Mouse (Mus musculus) embryonic facial prominence, embryonic 15.5 days (tissue): ENCODE measurements around the gene Brms1. TPM values are rescaled to one million over a fixed set of nuclear protein-coding genes. Genes with fewer than 3 reads are reported as not detected.
A peak's percentile ranks its signal among the peaks of the same experiment; 100 is the strongest.

ENCODE experiments used
- ATAC-seq: fragments of 200-750 bp; cut with Nextera tagmentation; 2 replicates; pipeline ENCODE4 v1.8.0; 2017; ENCODE audit warnings: low read depth, moderate TSS enrichment; ENCODE audit not compliant: insufficient number of reproducible peaks, low FRiP score, low TSS enrichment
- H3K27ac ChIP-seq: fragments of 300-500 bp; sonication (generic); replicated peaks from 2 replicates; pipeline ENCODE4 v1.5.1; 2015; ENCODE audit warnings: mild to moderate bottlenecking, inconsistent platforms
- H3K27me3 ChIP-seq: fragments of 300-500 bp; sonication (generic); 2 replicates; pipeline ENCODE4 v1.6.1; 2015; ENCODE audit warnings: inconsistent platforms
- H3K36me3 ChIP-seq: fragments of 300-500 bp; sonication (generic); 2 replicates; pipeline ENCODE4 v1.6.1; 2015; ENCODE audit warnings: mild to moderate bottlenecking, inconsistent platforms
- H3K4me1 ChIP-seq: fragments of 300-500 bp; sonication (generic); 2 replicates; pipeline ENCODE4 v1.6.1; 2015; ENCODE audit warnings: inconsistent platforms
- H3K4me2 ChIP-seq: fragments of 300-500 bp; sonication (generic); replicated peaks from 2 replicates; pipeline ENCODE4 v1.6.1; 2015; ENCODE audit warnings: mild to moderate bottlenecking, inconsistent platforms
- H3K4me3 ChIP-seq: fragments of 300-500 bp; sonication (generic); replicated peaks from 2 replicates; pipeline ENCODE4 v1.5.1; 2015; ENCODE audit warnings: mild to moderate bottlenecking, inconsistent platforms
- H3K9ac ChIP-seq: fragments of 300-500 bp; sonication (generic); 2 replicates; pipeline ENCODE4 v1.6.1; 2015; ENCODE audit warnings: inconsistent platforms
- H3K9me3 ChIP-seq: fragments of 300-500 bp; sonication (generic); replicated peaks from 2 replicates; pipeline ENCODE4 v1.6.1; 2016; ENCODE audit warnings: inconsistent platforms
- WGBS: fragments of 180-500 bp; shearing (Covaris S2); methylation state at CpG from one replicate; pipeline ENCODE4 v1.1.7; 2015; 5-methylcytosine and 5-hydroxymethylcytosine counted together
- polyA plus RNA-seq: library from polyadenylated mRNA; unstranded; fragments of >200 nt; fragmentation: Nextera tagmentation; extraction: Ambion mirVana; gene quantifications from 2 replicates; pipeline ENCODE4 v1.2.1, GENCODE M21; 2015

Brms1 gene
- polyA plus RNA-seq, 1 experiment from 2014 or later, result 48.6 TPM

GRCm38 (mm10) chr19:5016782-5017181 lies 24.4 kb upstream of the Brms1 start:
- peak overlapping the region; percentile 25 for H3K4me2 ChIP-seq
- 0 out of 2 replicates have a peak, but pooled peaks cover 3% of the 10 kb centered on the region for H3K27me3 ChIP-seq
- 0 out of 2 replicates have a peak overlapping the region, but pooled peaks have one; percentile 4 for H3K9ac ChIP-seq
- no peaks in the 10 kb centered on the region for H3K36me3 ChIP-seq
- peaks cover 11% of the 10 kb centered on the region for H3K4me1 ChIP-seq
- H3K27ac ChIP-seq, result peak overlapping the region; percentile 75
- no peak for ATAC-seq
- H3K9me3 ChIP-seq, result no peaks in the 10 kb centered on the region
- WGBS, result 21% methylated on average over 12 of the region's 12 CpGs
- no peak overlapping the region for H3K4me3 ChIP-seq

- no peaks in the 10 kb centered on the region for H3K36me3 ChIP-seq
- H3K27me3 ChIP-seq, result no peaks in the 10 kb centered on the region
- no peaks in the 10 kb centered on the region for H3K9me3 ChIP-seq
- H3K4me3 ChIP-seq, result no peak overlapping the region
- H3K9ac ChIP-seq, result no peak overlapping the region
- H3K27ac ChIP-seq, result no peak overlapping the region; the same call in 1 of the 2 replicates
- peaks cover 11% of the 10 kb centered on the region for H3K4me1 ChIP-seq
- no peak overlapping the region for H3K4me2 ChIP-seq
- ATAC-seq, result no peak
- 73% methylated on average over 4 of the region's 4 CpGs for WGBS
These were observed 23.5 kb upstream of the Brms1 start for GRCm38 (mm10) chr19:5017611-5018010.

GRCm38 (mm10) chr19:5018191-5018590 lies 23.0 kb upstream of the Brms1 start:
- H3K36me3 ChIP-seq, result no peaks in the 10 kb centered on the region
- no peak overlapping the region for H3K9ac ChIP-seq
- H3K27me3 ChIP-seq, result no peaks in the 10 kb centered on the region
- peaks cover 11% of the 10 kb centered on the region for H3K4me1 ChIP-seq
- peak overlapping the region; percentile 31; the same call in 1 of the 2 replicates for H3K27ac ChIP-seq
- no peaks in the 10 kb centered on the region for H3K9me3 ChIP-seq
- no peak for ATAC-seq
- no peak overlapping the region for H3K4me3 ChIP-seq
- no peak overlapping the region for H3K4me2 ChIP-seq
- WGBS, result 57% methylated on average over 3 of the region's 3 CpGs

- WGBS, result 87% methylated on average over 2 of the region's 2 CpGs
These were observed 19.7 kb upstream of the Brms1 start for GRCm38 (mm10) chr19:5021416-5021815.

GRCm38 (mm10) chr19:5023621-5024479 lies 17.3 kb upstream of the Brms1 start, which contains the start of gene Slc29a2:
Slc29a2 (plus strand) TSS chr19:5023860.
- WGBS, result under 1% methylated on average over 62 of the region's 62 CpGs
- peak within 1 kb of the TSS; percentile 81 for H3K4me3 ChIP-seq
- peaks cover 14% of the 10 kb centered on the region; the same call in 1 of the 2 replicates for H3K36me3 ChIP-seq
- ATAC-seq, result peak; percentile 93
- no peaks in the 10 kb centered on the region for H3K9me3 ChIP-seq
- H3K4me2 ChIP-seq, result peak within 1 kb of the TSS; percentile 93
- peak within 1 kb of the TSS; percentile 80 for H3K27ac ChIP-seq
- peak within 1 kb of the TSS; percentile 54 for H3K9ac ChIP-seq
- H3K4me1 ChIP-seq, result peaks cover 6% of the 10 kb centered on the region; the same call in 1 of the 2 replicates
- no peaks in the 10 kb centered on the region for H3K27me3 ChIP-seq

More at GRCm38 (mm10) chr19:5021416-5021815, 19.7 kb upstream of the Brms1 start:
- ATAC-seq, result no peak
- Histone ChIP-seq H3K36me3 (0 out of 2 replicates have a peak, but pooled peaks cover under 1% of the 10 kb centered on the region), H3K9ac (no peak overlapping the region), H3K4me1 (peaks cover 10% of the 10 kb centered on the region), H3K27ac (no peak overlapping the region), H3K27me3 (no peaks in the 10 kb centered on the region), H3K4me2 (no peak overlapping the region), H3K4me3 (no peak overlapping the region), H3K9me3 (no peaks in the 10 kb centered on the region)

GRCm38 (mm10) chr19:5026111-5026510 lies 15.0 kb upstream of the Brms1 start:
- Histone ChIP-seq H3K4me1 (peaks cover 6% of the 10 kb centered on the region; the same call in 1 of the 2 replicates), H3K27ac (no peak overlapping the region)
- no peak for ATAC-seq

GRCm38 (mm10) chr19:5032686-5033085 lies 8.5 kb upstream of the Brms1 start:
- Histone ChIP-seq H3K9ac (no peak overlapping the region), H3K27me3 (no peaks in the 10 kb centered on the region), H3K36me3 (peaks cover 28% of the 10 kb centered on the region), H3K9me3 (no peaks in the 10 kb centered on the region), H3K4me3 (no peak overlapping the region), H3K4me1 (peaks cover 5% of the 10 kb centered on the region; the same call in 1 of the 2 replicates), H3K27ac (no peak overlapping the region), H3K4me2 (no peak overlapping the region)
- no peak for ATAC-seq
- 68% methylated on average over 3 of the region's 3 CpGs for WGBS

More at GRCm38 (mm10) chr19:5026111-5026510, 15.0 kb upstream of the Brms1 start:
- H3K9me3 ChIP-seq, result no peaks in the 10 kb centered on the region
- peaks cover 28% of the 10 kb centered on the region for H3K36me3 ChIP-seq
- H3K4me3 ChIP-seq, result no peak overlapping the region
- H3K27me3 ChIP-seq, result no peaks in the 10 kb centered on the region
- no peak overlapping the region for H3K4me2 ChIP-seq
- WGBS, result 92% methylated on average over 8 of the region's 8 CpGs
- H3K9ac ChIP-seq, result no peak overlapping the region

GRCm38 (mm10) chr19:5036577-5036976 lies 4.6 kb upstream of the Brms1 start:
- Histone ChIP-seq H3K27me3 (no peaks in the 10 kb centered on the region), H3K4me1 (peaks cover 27% of the 10 kb centered on the region), H3K9me3 (no peaks in the 10 kb centered on the region), H3K36me3 (peaks cover 6% of the 10 kb centered on the region), H3K4me2 (no peak overlapping the region), H3K27ac (no peak overlapping the region), H3K9ac (no peak overlapping the region), H3K4me3 (no peak overlapping the region)
- WGBS, result 68% methylated on average over 4 of the region's 4 CpGs
- ATAC-seq, result no peak

- peak overlapping the region; percentile 71 for H3K4me3 ChIP-seq
- H3K9ac ChIP-seq, result peak overlapping the region; percentile 98
- peaks cover 39% of the 10 kb centered on the region for H3K4me1 ChIP-seq
- H3K4me2 ChIP-seq, result peak overlapping the region; percentile 95
- H3K9me3 ChIP-seq, result no peaks in the 10 kb centered on the region
- H3K36me3 ChIP-seq, result 0 out of 2 replicates have a peak, but pooled peaks cover 3% of the 10 kb centered on the region
- peak; percentile 41; the same call in 1 of the 2 replicates for ATAC-seq
- 4% methylated on average over 32 of the region's 32 CpGs for WGBS
- peak overlapping the region; percentile 85 for H3K27ac ChIP-seq
- no peaks in the 10 kb centered on the region for H3K27me3 ChIP-seq
These were observed 3.2 kb upstream of the Brms1 start for GRCm38 (mm10) chr19:5037678-5038571.

- Histone ChIP-seq H3K27me3 (no peaks in the 10 kb centered on the region), H3K9ac (peak within 1 kb of the TSS; percentile 98), H3K27ac (peak within 1 kb of the TSS; percentile 85), H3K4me3 (peak within 1 kb of the TSS; percentile 71), H3K4me2 (peak within 1 kb of the TSS; percentile 95), H3K36me3 (0 out of 2 replicates have a peak, but pooled peaks cover 8% of the 10 kb centered on the region), H3K9me3 (no peaks in the 10 kb centered on the region), H3K4me1 (peaks cover 39% of the 10 kb centered on the region)
- WGBS, result under 1% methylated on average over 44 of the region's 44 CpGs
- peak; percentile 88 for ATAC-seq
These were observed 2.4 kb upstream of the Brms1 start, which contains the start of the genes B4gat1 and AC124502.3 for GRCm38 (mm10) chr19:5038709-5039156. B4gat1 (plus strand) TSS chr19:5038826. AC124502.3 (plus strand) TSS chr19:5038891.
